Mouse (Mus musculus) brown adipose tissue, adult 24 weeks (tissue): ENCODE measurements around the gene Bola3. TPM values are rescaled to one million over a fixed set of nuclear protein-coding genes. Genes with fewer than 3 reads are reported as not detected.

Source experiments
- H3K27ac ChIP-seq: fragments of 200-500 bp; replicated peaks from 2 replicates; pipeline ENCODE4 v1.5.1; 2012; ENCODE audit warnings: low read depth, mild to moderate bottlenecking, low read length
- H3K4me1 ChIP-seq: fragments of 200-500 bp; 2 replicates; pipeline ENCODE4 v1.6.1; 2012; ENCODE audit warnings: low read length, mixed read lengths; ENCODE audit not compliant: control insufficient read depth, insufficient read depth, insufficient read length
- H3K4me3 ChIP-seq: fragments of 200-500 bp; 2 replicates; pipeline ENCODE4 v1.5.1; 2012; ENCODE audit warnings: low read depth, mild to moderate bottlenecking, low read length, moderate library complexity; ENCODE audit not compliant: insufficient read depth
- polyA plus RNA-seq: library from polyadenylated mRNA; stranded (reverse); fragments of >200 nt; gene quantifications from 2 replicates; pipeline ENCODE4 v1.2.4, GENCODE M21; 2012; ENCODE audit not compliant: missing spikeins, insufficient read depth, insufficient read length

Bola3 gene
- polyA plus RNA-seq, 1 experiment = 946 TPM

GRCm38 (mm10) chr6:83396711-83397110 is 47.8 kb downstream of the Bola3 start:
- no peak overlapping the region for H3K4me3 ChIP-seq
- H3K27ac ChIP-seq = no peak overlapping the region
- peaks cover 12% of the 10 kb centered on the region for H3K4me1 ChIP-seq

GRCm38 (mm10) chr6:83397728-83398127 is 48.8 kb downstream of the Bola3 start:
- Histone ChIP-seq H3K4me3 (no peak overlapping the region), H3K27ac (no peak overlapping the region), H3K4me1 (peaks cover 12% of the 10 kb centered on the region)

- Histone ChIP-seq H3K4me3 (no peak overlapping the region), H3K27ac (no peak overlapping the region; the same call in 1 of the 2 replicates)
These were observed 50.8 kb downstream of the Bola3 start for GRCm38 (mm10) chr6:83399790-83400189.

DNA sequence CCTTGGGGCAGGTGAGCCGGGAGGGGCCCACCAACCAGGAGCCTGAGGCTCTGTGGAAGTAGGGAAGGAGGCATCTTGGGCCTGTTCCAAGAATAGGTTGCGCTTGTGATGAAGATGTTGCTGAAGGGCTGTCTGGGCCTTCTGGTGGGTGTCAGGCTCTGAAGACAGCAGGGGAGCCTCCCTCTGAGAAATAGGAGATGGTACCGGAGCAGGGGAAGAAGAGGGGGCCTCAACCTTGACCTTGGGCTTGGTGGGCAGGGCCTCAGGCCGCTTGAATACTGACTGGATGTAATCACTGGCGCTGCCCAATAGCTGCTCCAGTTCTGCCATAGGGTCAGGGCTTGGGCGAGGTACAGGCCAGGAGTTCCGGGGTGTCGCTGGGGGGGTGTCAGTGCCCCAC is 54.5 kb downstream of the Bola3 start:
- Histone ChIP-seq H3K4me3 (no peak overlapping the region), H3K4me1 (peaks cover 14% of the 10 kb centered on the region), H3K27ac (no peak overlapping the region)

More at GRCm38 (mm10) chr6:83399790-83400189, 50.8 kb downstream of the Bola3 start:
- peaks cover 12% of the 10 kb centered on the region for H3K4me1 ChIP-seq

- Histone ChIP-seq H3K4me3 (no peak overlapping the region), H3K4me1 (peaks cover 12% of the 10 kb centered on the region), H3K27ac (no peak overlapping the region)
These were observed 55.6 kb downstream of the Bola3 start for GRCm38 (mm10) chr6:83404571-83404970.

DNA sequence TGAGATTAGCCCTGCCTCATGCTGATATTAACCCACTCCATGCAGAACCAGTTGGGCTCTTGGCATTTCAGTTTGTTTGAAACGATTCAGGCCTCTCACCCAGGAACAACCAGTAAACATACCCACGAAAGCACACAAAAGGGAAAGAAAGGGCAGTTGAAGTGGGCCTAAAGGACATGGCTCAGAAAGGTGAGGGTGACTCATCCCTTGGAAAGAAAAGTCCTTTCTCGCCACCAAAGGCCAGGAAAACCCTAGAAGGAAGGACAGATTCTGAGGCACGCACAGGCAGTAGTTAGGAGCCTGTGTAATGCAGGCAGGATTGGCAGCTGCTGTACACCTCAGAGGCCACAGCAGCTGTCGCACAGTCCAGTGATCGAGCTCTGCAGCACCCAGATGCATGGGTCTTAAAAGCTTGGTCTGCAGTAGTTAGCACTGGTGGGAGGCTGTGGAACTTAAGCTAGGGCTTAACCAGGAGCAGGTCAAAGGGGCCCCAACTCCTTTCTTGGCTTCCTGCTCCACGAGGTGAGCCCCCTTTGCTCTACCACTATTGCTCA is 56.6 kb downstream of the Bola3 start:
- Histone ChIP-seq H3K4me3 (no peak overlapping the region), H3K27ac (no peak overlapping the region), H3K4me1 (peaks cover 10% of the 10 kb centered on the region)

DNA sequence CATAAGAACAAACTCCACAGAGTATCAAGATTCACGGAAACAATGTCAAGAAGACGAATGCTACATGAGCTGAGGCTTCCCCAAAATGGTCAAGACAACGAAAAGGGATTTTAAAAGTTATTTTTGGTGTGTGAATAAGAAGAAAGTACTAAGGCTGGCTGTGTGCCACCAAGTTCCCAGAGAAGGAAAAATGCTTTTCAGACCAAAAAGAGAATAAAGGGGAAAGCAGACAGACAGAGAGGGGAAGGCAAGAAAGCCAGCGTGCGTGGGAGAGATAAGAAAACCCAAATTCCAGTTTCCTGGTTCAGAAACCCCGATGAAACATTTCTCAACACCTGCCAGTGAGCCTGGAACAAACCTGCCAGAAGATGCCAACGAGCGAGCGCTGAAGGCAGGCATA is 59.6 kb downstream of the Bola3 start:
- peak overlapping the region; percentile 35 for H3K27ac ChIP-seq
- no peak overlapping the region for H3K4me3 ChIP-seq
- peaks cover 30% of the 10 kb centered on the region for H3K4me1 ChIP-seq

Other genes starting within 250 kb of the Bola3 start
- not detected in 2 replicates for gene Ccdc142, start 247.5 kb upstream of the Bola3 start, polyA plus RNA-seq
- gene Gm42688, start 247.5 kb upstream of the Bola3 start, polyA plus RNA-seq = not detected in 2 replicates
- gene Mrpl53, start 240.1 kb upstream of the Bola3 start, polyA plus RNA-seq = 172 and 202 TPM in 2 replicates
- gene Mogs, start 233.7 kb upstream of the Bola3 start, polyA plus RNA-seq = 6.0 and 6.2 TPM in 2 replicates
- gene Wbp1, start 227.6 kb upstream of the Bola3 start, polyA plus RNA-seq = 62.1 and 70.3 TPM in 2 replicates
- 8.7 and 13.1 TPM in 2 replicates for gene Ino80b, start 223.7 kb upstream of the Bola3 start, polyA plus RNA-seq
- 4.5 and 7.1 TPM in 2 replicates for gene Rtkn, start 213.7 kb upstream of the Bola3 start, polyA plus RNA-seq
- gene Wdr54, start 192.8 kb upstream of the Bola3 start, polyA plus RNA-seq = not detected in 2 replicates
- gene 1700003E16Rik, start 192.7 kb upstream of the Bola3 start, polyA plus RNA-seq = not detected in 2 replicates
- 31.0 and 31.2 TPM in 2 replicates for gene Dctn1, start 183.2 kb upstream of the Bola3 start, polyA plus RNA-seq
- gene Slc4a5, start 129.3 kb upstream of the Bola3 start, polyA plus RNA-seq = not detected in 2 replicates
- gene Mthfd2, start 23.2 kb upstream of the Bola3 start, polyA plus RNA-seq = 5.2 and 7.4 TPM in 2 replicates
- gene Mob1a, start 23.1 kb upstream of the Bola3 start, polyA plus RNA-seq = 38.1 and 43.1 TPM in 2 replicates
- gene Tet3, start 109.9 kb downstream of the Bola3 start, polyA plus RNA-seq = 5.0 and 7.0 TPM in 2 replicates
- 33.1 and 34.8 TPM in 2 replicates for gene Dguok, start 157.8 kb downstream of the Bola3 start, polyA plus RNA-seq
- gene Actg2, start 187.1 kb downstream of the Bola3 start, polyA plus RNA-seq = 1.3 and 1.9 TPM in 2 replicates
- 15.4 and 16.4 TPM in 2 replicates for gene Stambp, start 223.6 kb downstream of the Bola3 start, polyA plus RNA-seq